ENCODE assay signal across 9 mouse cellular contexts in the genomic region with DNA sequence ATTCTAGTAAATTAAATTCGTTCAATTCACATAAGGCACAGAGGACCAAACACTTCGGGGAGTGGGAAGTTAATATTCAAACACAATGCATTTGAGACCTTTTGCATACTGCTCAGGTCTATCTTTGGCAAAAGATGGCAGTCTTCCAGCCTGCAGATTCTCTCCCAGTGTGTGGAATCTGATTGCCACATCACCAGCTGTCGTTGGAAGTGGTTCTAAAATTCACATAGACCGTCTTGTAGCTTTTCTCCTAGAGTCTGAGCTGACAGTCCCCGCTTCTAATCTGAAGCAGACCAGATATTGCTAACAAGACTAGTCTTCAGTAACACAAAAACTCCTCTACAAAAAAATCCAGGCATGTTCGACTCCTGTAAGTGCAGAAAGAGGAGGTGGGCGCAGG.
DNase-seq lines count a peak whose midpoint lies in the region; ATAC-seq and TF ChIP-seq lines count a peak whose summit lies in the region.
"Had no signal": no experiment of that assay in that cellular context is flagged by ENCODE, and none has a peak within 500 bp of the region (broad histone marks: within the 10 kb centered on the region; RNA-seq: fewer than 3 reads in every experiment).

No protein-coding gene starts in this region.

- TF ChIP-seq POLR2A in limb, embryonic 14.5 days (IDR thresholded peaks at IDR 0.05; ENCODE audit: borderline replicate concordance, extremely low read depth, insufficient read depth, insufficient read length): no peak

- no peaks in the 10 kb centered on the region for H3K27me3 ChIP-seq in limb, embryonic 14.5 days (ENCODE audit: control insufficient read depth, insufficient read depth, low read length)
- H3K27me3 ChIP-seq in limb, embryonic 10.5 days (ENCODE audit: low read depth, poor library complexity, severe bottlenecking): no peaks in the 10 kb centered on the region

- H3K9me3 ChIP-seq in limb, embryonic 14.5 days (ENCODE audit: control insufficient read depth, low read length): no peaks in the 10 kb centered on the region
- no peaks in the 10 kb centered on the region for H3K9me3 ChIP-seq in limb, embryonic 10.5 days (replicated peaks)

- H3K4me2 ChIP-seq in limb, embryonic 14.5 days (replicated peaks; ENCODE audit: low read depth, low read length, severe bottlenecking): no peak overlapping the region

- no peak for TF ChIP-seq CTCF in gastrocnemius, adult 2 months (IDR thresholded peaks at IDR 0.05)

- peak; percentile 43 for DNase-seq in limb, embryonic 14.5 days (ENCODE audit: low spot score)
- DNase-seq in limb, embryonic 10.5 days (ENCODE audit: low spot score): no peak
- DNase-seq in cerebellum, postnatal 36 days: peak; percentile 49 to 65
- peak; percentile 62 to 73 for DNase-seq in left cerebral cortex, adult 18-20 months (ENCODE audit: low spot score in 2 of 2)
- peak; percentile 78 for DNase-seq in right cerebral cortex, adult 18-20 months
- DNase-seq in adrenal gland, postnatal 36 days: no peak
- no peak for DNase-seq in gastrocnemius, adult 2 months
- DNase-seq in adrenal gland, postnatal 25 days: no peak
- DNase-seq: thymus, adult 18-20 months had no signal

- 0 out of 2 replicates have a peak, but pooled peaks cover 5% of the 10 kb centered on the region for H3K4me1 ChIP-seq in limb, embryonic 14.5 days (ENCODE audit: control insufficient read depth, insufficient read depth, low read length)
- H3K4me1 ChIP-seq in limb, embryonic 10.5 days: peaks cover 1% of the 10 kb centered on the region; the same call in 1 of the 2 replicates

- no peak overlapping the region for H3K4me3 ChIP-seq in limb, embryonic 14.5 days (replicated peaks; ENCODE audit: low read length)
- no peak overlapping the region for H3K4me3 ChIP-seq in limb, embryonic 10.5 days
- H3K4me3 ChIP-seq in gastrocnemius, adult 2 months: no peak overlapping the region

- H3K27ac ChIP-seq in limb, embryonic 14.5 days (replicated peaks; ENCODE audit: low read depth, low read length): no peak overlapping the region
- H3K27ac ChIP-seq in limb, embryonic 10.5 days: no peak overlapping the region
- H3K27ac ChIP-seq in gastrocnemius, adult 2 months: no peak overlapping the region

- no peaks in the 10 kb centered on the region for H3K36me3 ChIP-seq in limb, embryonic 14.5 days (ENCODE audit: control insufficient read depth, insufficient read depth, low read length)
- no peaks in the 10 kb centered on the region for H3K36me3 ChIP-seq in limb, embryonic 10.5 days

- intact Hi-C loops in gastrocnemius, adult 2 months (cut with DNase I): no loop called here

- 79% methylated on average over 7 of the region's 7 CpGs for WGBS in limb, embryonic 14.5 days
- WGBS in limb, embryonic 10.5 days: 89% methylated on average over 7 of the region's 7 CpGs

- H3K9ac ChIP-seq in limb, embryonic 14.5 days (ENCODE audit: low read depth, low read length, severe bottlenecking): no peak overlapping the region

- ATAC-seq in limb, embryonic 14.5 days (ENCODE audit: low FRiP score, low read depth): no peak

Comparison
In these comparisons a context has a peak if more than half of its experiments do, and no peak if none do; other contexts are left out.
1. DNase-seq: peak in limb, embryonic 14.5 days (single experiment), cerebellum, postnatal 36 days (2 of 2), left cerebral cortex, adult 18-20 months (2 of 2) and right cerebral cortex, adult 18-20 months (single experiment); none in limb, embryonic 10.5 days (single experiment), adrenal gland, postnatal 36 days (0 of 2), gastrocnemius, adult 2 months (single experiment) and adrenal gland, postnatal 25 days (single experiment).